Mouse (Mus musculus): ENCODE measurements around the gene Hmox1. TPM values are rescaled to one million over a fixed set of nuclear protein-coding genes. Genes with fewer than 3 reads are reported as not detected.

The Hmox1 gene
- 75.4 and 271 TPM in 2 replicates for polyA plus RNA-seq (2015; fragmentation: Nextera tagmentation; extraction: Ambion mirVana)

GRCm38 (mm10) chr8:75093399-75094156, at the start of gene Hmox1:
Gene Hmox1 (plus strand): TSS chr8:75093621.

DNA sequence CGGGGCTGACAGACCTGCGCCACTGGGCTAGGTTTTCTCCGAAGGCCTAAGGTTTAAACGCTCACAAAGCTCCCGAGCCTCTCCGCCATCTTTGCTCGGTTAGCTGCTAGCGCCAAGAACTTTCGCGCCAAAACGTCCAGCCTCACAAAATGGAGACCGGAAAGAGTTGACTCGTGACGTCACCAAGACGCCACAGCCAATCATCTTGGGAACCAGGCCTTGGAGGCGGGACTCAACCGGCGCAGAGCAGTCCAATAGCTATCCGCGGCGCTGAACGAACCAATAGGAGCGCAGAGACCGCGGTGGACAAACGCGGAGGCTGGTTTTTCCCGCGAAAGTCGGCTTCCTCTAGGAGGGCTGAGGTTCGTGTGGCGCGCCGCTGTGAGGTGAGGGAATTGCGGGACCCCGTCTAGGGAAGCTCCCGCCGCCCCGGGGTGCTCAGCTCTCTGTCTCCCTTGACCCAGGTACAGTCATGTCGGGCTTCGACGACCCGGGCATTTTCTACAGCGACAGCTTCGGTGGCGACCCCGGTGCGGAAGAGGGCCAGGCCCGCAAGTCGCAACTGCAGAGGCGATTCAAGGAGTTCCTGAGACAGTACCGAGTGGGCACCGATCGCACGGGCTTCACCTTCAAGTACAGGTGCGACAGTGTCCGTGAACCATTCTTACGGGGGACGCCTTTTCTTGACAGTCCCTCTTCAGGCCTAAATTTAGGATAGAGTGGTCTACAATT, 16.0 kb downstream of the Hmox1 start, which contains the start of gene Mcm5:
Mcm5 (plus strand) TSS at position 334 of the 732 bp plus-strand sequence.

Other genes starting within 250 kb of the Hmox1 start
- 0.41 and 0.57 TPM in 2 replicates for gene Isx, start 220.4 kb upstream of the Hmox1 start, polyA plus RNA-seq (2015; fragmentation: Nextera tagmentation; extraction: Ambion mirVana)
- 11.9 and 15.0 TPM in 2 replicates for gene Hmgxb4, start 100.3 kb upstream of the Hmox1 start, polyA plus RNA-seq (2015; fragmentation: Nextera tagmentation; extraction: Ambion mirVana)
- 23.3 and 23.8 TPM in 2 replicates for gene Tom1, start 59.9 kb upstream of the Hmox1 start, polyA plus RNA-seq (2015; fragmentation: Nextera tagmentation; extraction: Ambion mirVana)
- gene Mcm5, start 15.9 kb downstream of the Hmox1 start, polyA plus RNA-seq (2015; fragmentation: Nextera tagmentation; extraction: Ambion mirVana), result 30.8 and 36.7 TPM in 2 replicates
- gene Rasd2, start 120.3 kb downstream of the Hmox1 start, polyA plus RNA-seq (2015; fragmentation: Nextera tagmentation; extraction: Ambion mirVana), result 8.3 and 8.7 TPM in 2 replicates

Measured in urinary bladder, postnatal 0 days (tissue).